Mouse (Mus musculus) monocyte, adult 59 days (primary cell): Measurements from ENCODE around the gene Erh. TPM values are rescaled to one million over a fixed set of nuclear protein-coding genes. Genes with fewer than 3 reads are reported as not detected.

ENCODE experiments used
- total RNA-seq, 2 experiments: library from RNA; stranded (reverse); gene quantifications; one replicate each; pipeline ENCODE4 v1.2.4; 2023

Gene Erh
- 10 to 100 TPM; 24.4 to 36.3 TPM for total RNA-seq

GRCm38 (mm10) chr12:80643693-80644505 is at the start of gene Erh, which contains the start of gene Slc39a9:
TSS of gene Erh (minus strand) at chr12:80644341.
TSS of gene Slc39a9 (plus strand) at chr12:80643883.

DNA sequence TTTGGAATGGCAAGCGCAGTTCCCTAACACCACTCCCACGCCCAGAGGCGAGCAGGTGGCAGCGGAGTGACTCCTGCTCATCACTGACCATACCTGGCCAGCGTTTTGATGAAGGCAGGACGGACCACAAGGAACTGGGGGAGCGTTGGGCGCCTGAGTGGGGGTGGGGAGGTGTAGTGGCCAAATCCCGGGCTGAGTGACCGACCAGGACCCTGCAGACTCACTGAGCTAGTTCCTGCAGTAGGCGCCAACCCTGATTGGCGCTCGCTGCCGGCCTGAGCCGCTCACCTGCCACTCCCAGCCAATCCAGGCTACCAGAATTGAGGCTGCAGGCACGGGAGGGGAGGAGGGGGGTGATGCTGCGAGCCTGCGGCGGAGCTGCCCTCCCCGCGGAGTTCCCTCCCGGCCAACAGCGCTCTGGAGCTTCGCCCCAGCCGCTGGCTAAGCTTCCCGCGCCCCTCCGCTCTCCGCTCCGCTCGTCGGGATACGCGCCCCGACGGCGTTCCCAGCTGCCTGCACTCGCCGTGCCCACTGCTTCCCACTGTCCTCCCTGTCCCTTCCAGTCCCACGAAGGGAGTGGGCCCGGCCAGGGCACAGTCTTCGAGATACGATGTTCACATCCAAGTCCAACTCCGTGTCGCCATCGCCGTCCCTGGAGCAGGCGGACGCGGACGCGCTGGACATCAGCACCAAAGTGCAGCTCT is 48.3 kb upstream of the Erh start, which contains the start of gene Plekhd1:
Plekhd1 (plus strand) TSS at position 323 of the 704 bp plus-strand sequence.

Other genes with a start within 250 kb of the Erh start
- 10 to 100 TPM; 25.4 to 31.2 TPM for gene Dcaf5, start 207.7 kb downstream of the Erh start, total RNA-seq
- 10 to 100 TPM; 27.4 to 29.5 TPM for gene Exd2, start 181.2 kb downstream of the Erh start, total RNA-seq
- not detected for gene Galnt16, start 126.1 kb downstream of the Erh start, total RNA-seq
- gene Slc39a9, start 458 bp downstream of the Erh start, total RNA-seq, result 10 to 100 TPM; 26.5 to 29.9 TPM
- not detected for gene Plekhd1, start 48.2 kb upstream of the Erh start, total RNA-seq
- gene Ccdc177, start 116.3 kb upstream of the Erh start, total RNA-seq, result not detected
- gene Susd6, start 146.2 kb upstream of the Erh start, total RNA-seq, result 100 to 1,000 TPM; 118 to 122 TPM